Mouse (Mus musculus): ENCODE measurements around the gene Olfr2.
"Not testable (repeated sequence)": the region's sequence is repeated elsewhere in the genome, so short reads cannot be mapped to it uniquely, and the experiment has no call there.

Gene Olfr2

GRCm38 (mm10) chr7:107005972-107006371 is at the start of gene Olfr2:
Olfr2 (minus strand) TSS chr7:107006072.
- DNase-seq (ENCODE audit: low spot score in 2 of 2): no peak

DNA sequence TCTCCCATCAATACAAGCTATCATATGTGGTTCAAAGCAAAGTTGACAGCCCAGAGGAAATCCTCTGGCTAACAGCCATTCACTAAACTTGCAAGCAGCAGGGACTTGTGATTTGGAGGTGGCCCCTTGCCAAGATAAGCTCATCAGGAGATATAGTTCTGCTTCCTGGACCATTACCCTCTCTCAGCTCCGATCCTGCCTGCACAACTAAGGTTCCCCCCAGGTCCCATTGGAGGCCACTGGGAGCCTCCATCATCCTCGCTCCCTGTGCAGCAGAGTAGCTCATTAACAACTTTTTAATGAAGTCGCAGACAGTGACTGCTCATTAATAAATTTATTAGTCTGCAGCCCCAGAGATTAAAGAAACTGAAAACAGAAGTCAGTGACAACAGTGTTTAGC is 41.7 kb upstream of the Olfr2 start:
- no peak for DNase-seq (ENCODE audit: low spot score in 2 of 2)

DNA sequence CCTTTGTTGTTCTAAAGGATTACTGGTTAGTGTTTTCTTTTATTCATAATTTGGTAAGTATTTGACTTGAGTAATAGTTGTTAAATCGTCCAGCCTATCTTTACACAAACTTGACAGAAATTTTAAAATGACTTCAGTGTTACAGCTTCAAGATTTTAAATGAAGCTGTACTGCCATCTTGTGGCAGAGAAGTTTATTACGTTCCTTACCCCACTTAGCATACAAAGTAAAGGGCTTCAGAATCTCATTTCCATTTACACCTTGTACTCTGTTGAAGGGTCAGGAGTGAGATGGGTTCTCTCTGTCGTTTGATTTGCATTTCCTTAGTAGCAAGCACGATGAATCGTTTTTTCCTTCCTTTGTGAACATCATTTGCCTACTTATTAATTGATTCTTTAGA is 40.0 kb upstream of the Olfr2 start:
- no peak for DNase-seq (ENCODE audit: low spot score in 2 of 2)

DNA sequence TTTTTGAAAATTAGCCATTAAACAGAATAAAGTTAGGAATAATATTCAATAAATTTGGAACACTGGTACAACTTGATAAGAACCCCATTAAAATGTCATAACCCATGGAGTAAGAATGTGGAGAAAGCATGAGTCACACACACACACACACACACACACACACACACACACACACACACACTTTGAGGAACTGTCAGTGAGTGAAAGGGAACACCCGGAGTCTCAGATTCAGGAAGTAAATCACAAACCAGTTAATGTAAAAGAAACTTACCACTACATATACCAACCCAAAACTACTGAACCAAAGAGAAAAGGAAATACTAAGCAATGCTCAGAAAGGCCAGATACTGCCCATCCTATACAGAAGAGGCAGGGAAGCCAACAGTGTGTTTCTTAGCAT is 38.5 kb upstream of the Olfr2 start:
- DNase-seq (ENCODE audit: low spot score in 2 of 2): no peak

DNA sequence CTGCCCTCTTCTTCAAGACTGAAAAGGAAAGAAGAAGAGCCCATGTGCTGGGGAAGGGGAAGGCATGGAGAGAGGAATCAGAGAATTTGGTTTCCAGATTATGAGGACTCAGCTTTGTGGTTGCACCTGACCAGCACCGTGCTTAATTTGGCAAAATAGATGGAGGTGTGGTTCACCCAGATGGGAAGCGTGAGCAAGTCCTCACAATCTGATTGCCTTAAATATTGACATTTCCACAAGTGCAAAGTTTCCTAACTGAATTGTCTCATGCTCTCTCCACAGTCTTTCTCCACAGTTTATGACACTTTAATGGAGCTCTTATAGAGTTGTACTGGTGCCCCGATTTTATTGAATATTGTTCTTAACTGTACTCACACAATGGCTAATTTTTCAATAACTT is 37.3 kb upstream of the Olfr2 start:
- DNase-seq (ENCODE audit: low spot score in 2 of 2): no peak

DNA sequence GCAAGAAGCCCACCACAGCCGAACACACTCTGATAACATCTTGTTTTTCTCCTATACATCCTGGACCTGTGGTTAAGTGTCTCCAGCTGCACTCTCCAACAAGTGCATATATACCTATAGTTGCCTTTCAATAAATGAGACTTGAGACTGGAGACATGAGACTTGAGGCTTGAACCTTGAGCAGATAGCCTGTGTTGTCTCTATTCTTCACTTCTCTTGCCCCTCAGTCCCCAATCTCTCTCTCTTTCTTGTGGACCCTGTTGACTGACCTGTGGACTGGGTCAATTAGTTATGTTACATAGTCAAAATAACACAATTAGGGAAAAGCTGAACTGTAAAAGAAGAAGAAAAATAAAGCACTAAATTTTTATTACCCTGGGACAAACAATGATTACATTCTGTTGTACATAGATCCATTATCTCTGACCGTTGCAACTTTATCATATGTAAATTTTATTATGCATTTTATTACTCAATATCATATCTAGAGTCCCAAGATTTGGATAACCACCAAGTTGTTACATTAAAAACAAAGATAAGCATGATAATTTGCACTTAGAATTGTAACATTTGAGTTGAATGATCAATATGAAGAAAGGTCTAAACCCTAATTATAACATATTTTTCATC is 34.2 kb upstream of the Olfr2 start:
- DNase-seq (ENCODE audit: low spot score in 2 of 2): no peak

DNA sequence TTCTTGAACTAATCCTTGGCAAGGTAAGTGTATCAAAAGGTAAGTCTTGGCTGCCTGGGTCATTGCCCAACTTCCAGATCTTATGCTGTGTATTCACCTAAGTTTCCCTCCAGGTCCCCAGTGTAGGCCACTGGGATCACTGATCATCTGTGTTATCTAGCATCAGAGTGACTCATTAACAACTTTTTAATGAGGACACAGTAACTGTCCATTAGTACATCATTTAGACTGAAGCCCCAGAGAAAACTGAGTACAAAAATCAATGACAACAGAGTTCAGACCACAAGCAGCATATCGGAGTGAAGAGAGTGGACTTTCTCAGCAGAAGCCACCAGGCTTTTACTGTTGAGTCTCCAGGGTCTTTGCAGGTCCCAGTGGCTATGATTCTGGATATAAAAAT is 25.0 kb upstream of the Olfr2 start, which contains the start of gene Olfr713:
Olfr713 (plus strand) TSS at position 301 of the 400 bp plus-strand sequence.
- DNase-seq (ENCODE audit: low spot score in 2 of 2): no peak

DNA sequence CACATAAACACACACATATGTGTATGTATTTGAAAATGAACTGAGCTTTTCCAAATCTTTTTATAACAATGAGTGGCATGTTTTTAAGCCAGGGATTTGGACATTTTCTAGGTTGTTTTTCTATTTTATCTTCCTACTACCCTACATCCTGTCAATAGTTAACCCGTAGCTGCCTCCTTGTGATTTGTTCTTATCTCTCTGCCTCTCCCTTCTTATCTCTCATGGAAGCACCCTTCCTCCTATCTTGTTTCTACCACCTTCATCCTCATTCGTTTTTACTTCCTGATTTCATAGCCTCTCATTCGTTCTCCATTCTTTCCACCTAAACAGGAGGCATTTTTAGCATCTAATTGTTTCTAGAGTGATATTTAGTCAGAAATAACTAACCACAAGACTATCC is 1.7 kb downstream of the Olfr2 start:
- no peak for DNase-seq (ENCODE audit: low spot score in 2 of 2)

GRCm38 (mm10) chr7:107000798-107001197 is 5.1 kb downstream of the Olfr2 start:
- DNase-seq (ENCODE audit: low spot score in 2 of 2): no peak

- no peak for DNase-seq (ENCODE audit: low spot score in 2 of 2)
Observed at GRCm38 (mm10) chr7:106985236-106985635, 20.6 kb downstream of the Olfr2 start.

DNA sequence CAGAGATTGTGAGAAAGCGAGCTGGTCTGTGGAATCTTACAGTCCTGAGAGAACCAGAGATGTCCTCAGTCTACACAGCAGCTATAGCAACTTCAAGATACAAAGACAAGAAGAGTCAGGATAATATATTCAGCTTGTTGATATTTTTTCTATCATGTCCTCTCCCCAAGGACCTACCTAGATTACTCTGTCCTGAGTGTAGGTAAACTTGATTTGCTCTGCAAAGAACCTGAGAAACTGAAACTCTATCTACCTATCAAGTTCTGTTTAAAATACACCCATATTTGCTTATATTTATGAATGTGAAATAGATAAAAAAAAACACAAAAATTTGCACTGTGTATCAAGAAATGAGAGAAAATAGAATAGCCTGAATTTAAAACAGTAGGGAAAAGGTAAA is 30.5 kb downstream of the Olfr2 start, which contains the start of gene Olfr711:
Olfr711 (minus strand) TSS at position 101 of the 400 bp plus-strand sequence.
- no peak for DNase-seq (ENCODE audit: low spot score in 2 of 2)

- DNase-seq (ENCODE audit: low spot score in 2 of 2): not testable (repeated sequence)
Observed at GRCm38 (mm10) chr7:106967503-106967902, 38.4 kb downstream of the Olfr2 start.

GRCm38 (mm10) chr7:106963837-106964236 is 42.0 kb downstream of the Olfr2 start, which contains the start of gene Olfr6:
Olfr6 (minus strand) TSS chr7:106963937.
- no peak for DNase-seq (ENCODE audit: low spot score in 2 of 2)

DNA sequence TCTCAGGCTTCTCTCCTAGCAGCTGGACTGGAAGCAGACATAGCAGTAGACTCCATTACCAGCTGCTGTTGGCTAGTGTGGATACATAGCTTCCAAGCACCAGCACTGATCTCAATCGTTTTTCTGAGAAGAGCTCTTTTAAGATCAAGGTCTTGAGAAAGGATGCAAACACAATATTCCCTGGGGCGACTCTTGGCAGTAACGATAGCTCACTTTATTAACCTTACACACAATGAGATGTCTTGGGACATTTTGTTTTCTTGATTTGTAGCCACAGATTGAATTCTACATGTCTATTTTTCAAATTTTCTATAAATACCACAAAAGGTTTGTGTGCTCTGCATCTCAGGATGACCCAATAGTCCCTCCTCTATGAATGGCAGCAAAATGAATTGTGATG is 57.7 kb downstream of the Olfr2 start, which contains the start of gene Olfr710:
Olfr710 (minus strand) TSS at position 101 of the 400 bp plus-strand sequence.
- DNase-seq (ENCODE audit: low spot score in 2 of 2): no peak
